Mouse (Mus musculus): ENCODE data around the gene Slc35c2.

Slc35c2 gene

DNA sequence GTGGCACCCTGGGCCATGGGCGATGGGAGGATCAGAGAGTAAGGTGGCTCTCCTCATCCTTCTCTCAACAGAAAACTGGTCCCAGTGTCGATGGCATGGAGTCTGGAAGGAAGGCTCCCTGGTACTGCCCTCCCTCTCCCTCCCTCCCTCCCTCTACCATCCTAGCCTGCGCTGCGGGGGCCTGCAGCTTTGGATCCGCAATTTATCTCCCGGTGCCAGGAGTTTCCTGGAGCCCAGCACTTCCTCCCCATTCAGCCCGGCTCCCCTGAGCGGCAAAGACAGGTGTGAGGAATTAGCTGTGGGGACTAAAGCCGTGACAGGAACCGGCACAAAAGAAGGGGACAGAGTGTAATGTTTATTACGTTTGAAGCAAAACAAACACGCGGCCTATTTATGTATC is 45.1 kb downstream of the Slc35c2 start:
- ATAC-seq (ENCODE audit: insufficient number of reproducible peaks, low FRiP score, low TSS enrichment), result no peak

DNA sequence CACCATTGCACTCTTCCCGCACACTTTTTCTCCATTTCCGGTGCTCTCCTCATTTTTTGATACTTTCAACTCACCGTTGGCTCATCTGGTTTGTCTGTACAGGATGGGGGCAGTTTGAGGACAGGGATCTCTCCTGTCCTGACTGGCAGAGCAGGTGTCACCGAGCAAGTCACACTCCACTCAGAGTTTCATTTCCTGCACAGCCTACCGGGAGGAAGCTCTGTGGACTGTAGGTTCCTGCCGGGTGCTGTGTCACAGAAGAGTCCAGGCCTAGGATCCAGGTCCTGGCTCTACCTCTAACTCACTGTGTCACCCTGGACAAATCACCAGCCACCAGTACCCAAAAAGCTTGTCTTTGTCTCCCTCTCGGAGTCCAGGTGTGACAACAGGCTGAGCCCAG is 45.9 kb downstream of the Slc35c2 start:
- ATAC-seq (ENCODE audit: insufficient number of reproducible peaks, low FRiP score, low TSS enrichment), result no peak

DNA sequence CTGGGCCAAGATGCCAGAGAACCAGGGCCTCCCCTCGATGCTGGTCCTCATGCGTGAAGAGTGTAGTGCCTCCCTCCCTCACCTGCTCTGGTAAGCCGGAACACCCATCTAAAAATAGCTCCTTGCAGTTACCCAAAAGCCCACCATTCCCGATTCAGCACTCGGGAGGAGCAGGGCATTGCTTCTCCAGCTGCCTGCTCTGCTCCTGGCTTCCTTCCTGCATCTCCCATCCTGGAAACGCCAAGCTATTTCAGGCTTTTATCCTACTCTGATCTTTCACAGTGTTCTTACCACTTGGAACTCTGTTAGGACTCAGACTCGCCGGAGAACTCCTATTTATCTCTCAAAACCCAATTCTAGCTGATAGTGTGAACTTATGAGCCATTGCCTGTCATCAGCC is 47.3 kb downstream of the Slc35c2 start:
- ATAC-seq (ENCODE audit: insufficient number of reproducible peaks, low FRiP score, low TSS enrichment), result no peak

DNA sequence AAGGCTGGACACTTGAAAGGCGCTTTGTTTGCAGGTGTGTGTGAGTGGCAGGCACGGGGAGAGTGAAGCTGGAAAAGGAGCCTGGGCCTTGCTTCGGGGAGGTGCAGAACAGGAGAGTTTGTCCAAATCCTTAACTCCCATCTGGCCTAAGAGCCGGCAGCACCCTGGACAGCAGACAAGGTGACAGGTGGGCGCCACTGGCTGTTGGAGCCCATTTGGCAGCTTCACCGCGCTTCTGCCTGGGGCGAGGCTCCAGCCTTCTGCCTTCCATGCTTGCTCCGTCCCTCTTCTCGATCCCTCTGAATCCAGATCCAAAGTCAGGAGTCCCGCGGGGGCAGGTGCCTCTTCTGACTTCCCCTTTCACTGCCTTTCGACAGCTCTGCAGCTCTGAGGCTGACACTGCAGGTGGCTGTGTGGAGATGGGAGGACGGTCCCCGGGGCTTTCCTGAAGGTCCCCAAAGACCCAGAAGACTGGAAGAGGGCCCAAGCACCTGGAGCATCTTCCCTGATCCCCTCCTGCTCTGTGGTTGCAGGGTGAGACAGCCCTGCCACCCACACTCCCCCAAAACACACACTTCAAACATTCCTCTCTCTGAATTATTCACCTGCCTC is 48.0 kb downstream of the Slc35c2 start:
- ATAC-seq (ENCODE audit: insufficient number of reproducible peaks, low FRiP score, low TSS enrichment), result no peak

DNA sequence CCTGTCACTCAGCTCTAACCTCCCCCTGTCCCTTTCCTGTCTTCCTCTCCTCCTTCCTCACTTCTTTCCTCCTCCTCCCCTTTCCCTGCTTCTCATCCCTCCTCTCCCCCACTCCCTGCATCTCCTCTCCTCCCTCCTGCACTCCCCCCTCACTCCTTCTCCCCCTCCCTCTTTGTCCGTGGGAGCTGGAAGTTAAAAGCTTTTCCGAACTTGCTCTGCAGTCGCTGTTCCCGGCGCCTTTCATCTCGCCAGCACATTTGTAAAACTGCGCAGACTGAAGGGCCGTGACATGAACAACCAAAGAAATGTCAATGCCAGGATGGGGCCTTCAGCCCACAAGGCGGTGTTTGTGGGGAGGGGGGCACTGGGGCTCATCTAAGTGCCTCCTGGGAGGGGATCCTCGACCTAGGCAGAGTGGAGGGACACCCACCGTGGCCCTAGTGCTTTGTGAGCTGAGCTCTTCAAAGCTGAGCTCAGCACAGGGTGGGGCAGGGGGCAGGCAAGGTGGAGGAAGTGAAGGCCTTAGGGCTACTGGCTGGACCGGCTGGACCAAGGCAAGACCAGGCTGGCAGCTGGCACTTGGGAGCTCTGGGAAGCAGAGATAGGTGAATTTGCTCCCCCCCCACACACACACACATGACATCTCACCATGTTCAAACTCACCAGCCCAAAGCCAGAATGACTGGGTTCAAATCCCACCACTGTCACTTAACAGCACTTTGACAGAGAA is 49.1 kb downstream of the Slc35c2 start:
- ATAC-seq (ENCODE audit: insufficient number of reproducible peaks, low FRiP score, low TSS enrichment), result no peak

DNA sequence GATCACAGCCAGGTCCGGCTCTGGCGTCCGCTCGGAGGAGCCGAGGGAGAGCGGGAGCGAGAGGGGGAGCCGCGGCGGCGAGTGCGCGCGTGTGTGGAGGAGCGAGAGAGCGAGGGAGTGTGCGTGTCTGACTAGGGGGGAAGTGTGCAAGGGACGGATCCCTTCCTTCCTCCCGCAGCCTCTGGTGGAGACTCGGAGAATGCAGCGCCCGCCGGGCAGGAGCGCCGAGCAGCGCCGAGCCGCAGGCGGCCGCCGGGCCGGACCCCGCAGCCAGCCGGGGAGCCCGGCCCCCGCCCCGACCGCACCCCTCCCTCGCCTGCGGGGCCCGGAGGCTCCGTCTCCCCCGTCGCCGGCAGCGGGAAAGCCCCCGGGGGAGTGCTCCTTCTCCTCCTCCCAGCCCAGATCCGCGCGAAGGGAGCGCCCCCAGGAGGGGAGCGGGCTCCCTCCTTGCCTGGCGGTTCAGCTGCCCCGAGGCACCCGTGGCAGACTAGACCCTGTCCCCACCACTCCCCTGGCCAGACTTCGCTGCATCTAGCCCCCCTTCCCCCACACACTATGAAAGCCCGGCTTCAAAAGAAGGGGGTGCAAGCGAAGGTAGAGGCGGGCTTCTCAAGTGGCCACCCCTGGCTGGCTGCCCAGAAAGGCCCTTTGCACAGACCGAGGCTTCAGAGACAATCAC is 52.9 kb downstream of the Slc35c2 start, which contains the start of gene Cdh22:
Gene Cdh22 (minus strand): TSS at position 241 of the 679 bp plus-strand sequence.
- peak; percentile 66 for ATAC-seq (ENCODE audit: insufficient number of reproducible peaks, low FRiP score, low TSS enrichment)

DNA sequence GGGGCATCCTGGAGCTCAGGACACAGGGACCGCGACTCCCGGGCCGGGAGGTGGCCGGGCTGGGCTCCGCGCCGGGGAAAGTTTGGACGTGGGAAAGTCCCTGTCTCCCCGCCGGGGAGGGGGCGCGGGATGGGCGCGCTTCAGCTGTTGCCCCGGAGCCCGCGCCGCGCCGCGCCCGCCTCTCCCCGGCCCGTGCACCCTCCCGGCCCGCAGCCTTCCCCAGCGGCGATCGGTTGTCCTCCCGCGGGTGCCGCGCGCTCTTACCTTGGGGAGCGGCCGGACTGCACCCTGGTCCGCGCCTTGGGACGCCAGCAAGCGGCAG is 53.4 kb downstream of the Slc35c2 start:
- ATAC-seq (ENCODE audit: insufficient number of reproducible peaks, low FRiP score, low TSS enrichment), result peak; percentile 32; the same call in 1 of the 2 replicates

DNA sequence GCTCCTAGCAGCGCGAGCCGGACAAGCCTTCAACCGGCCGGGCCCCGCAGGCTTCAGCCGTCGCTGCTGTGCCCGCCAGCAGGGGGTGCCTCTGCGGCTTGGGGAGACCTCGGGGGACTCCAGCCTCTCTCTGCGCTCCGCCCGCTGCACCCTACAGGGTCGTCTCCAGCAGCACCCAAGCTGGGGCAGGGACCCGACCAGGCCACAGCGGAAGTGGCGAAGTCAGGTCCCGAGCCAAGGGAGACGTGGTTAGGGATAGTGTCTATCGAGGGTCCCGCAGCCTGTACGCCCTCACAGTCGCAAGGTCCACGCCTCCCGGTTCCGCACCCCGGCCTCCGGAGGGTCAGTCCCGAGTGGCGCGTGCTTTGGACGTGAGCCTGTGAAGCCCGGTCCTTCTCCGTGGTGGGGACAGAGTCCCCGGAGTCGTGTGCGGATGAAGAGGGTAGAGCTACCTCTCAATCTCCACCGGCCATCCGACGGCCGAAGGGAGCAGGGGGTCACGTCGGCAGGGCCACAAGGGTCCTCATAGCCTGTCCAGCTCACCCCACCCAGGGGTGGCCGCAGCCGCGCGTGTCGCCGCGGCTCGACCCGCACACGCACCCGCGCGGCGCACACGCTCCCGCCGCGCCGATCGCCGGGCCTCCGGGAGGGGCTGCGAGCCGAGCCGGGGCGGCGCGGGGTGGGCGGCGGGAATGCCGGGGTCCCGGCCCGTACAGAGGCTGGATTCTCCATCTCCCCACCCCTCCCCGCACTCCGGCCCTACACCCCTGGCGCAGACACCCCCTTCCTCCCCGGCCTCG is 54.0 kb downstream of the Slc35c2 start:
- ATAC-seq (ENCODE audit: insufficient number of reproducible peaks, low FRiP score, low TSS enrichment), result peak; percentile 2; the same call in 1 of the 2 replicates

DNA sequence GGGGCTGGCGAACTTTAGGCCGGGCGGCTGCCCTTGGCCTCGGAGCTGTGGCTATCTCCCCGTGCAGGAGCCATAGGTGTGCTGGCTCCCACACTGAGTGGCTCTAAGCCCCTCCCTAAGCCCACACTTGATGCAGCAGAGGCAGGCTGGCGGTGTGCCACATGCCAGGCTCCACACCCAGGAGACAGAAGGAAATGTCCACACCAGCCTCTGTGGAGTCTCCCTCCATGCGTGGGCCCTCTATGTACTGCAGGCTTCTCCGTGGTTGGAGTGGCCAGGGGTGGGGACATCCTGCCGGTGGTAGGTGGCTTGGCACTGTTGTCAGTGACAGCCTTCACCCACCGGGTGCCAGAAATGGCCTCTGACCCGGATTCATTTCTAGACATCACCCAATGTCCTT is 58.6 kb downstream of the Slc35c2 start:
- no peak for ATAC-seq (ENCODE audit: insufficient number of reproducible peaks, low FRiP score, low TSS enrichment)
